Mouse (Mus musculus) urinary bladder, postnatal 14 days (tissue): Measurements from ENCODE around the gene Hist3h2ba.
"Not testable (repeated sequence)": the region's sequence is repeated elsewhere in the genome, so short reads cannot be mapped to it uniquely, and the experiment has no call there.

Experiments
- DNase-seq: peaks from one replicate; pipeline ENCODE4 v3.0.0; 2021; ENCODE audit warnings: low spot score

Hist3h2ba gene

GRCm38 (mm10) chr11:58938322-58939087, 10.2 kb upstream of the Hist3h2ba start, which contains the start of gene Rnf187:
Gene Rnf187 (minus strand): TSS chr11:58938916.
- peak; percentile 91 for DNase-seq

GRCm38 (mm10) chr11:58939088-58939439, 9.7 kb upstream of the Hist3h2ba start:
- no peak for DNase-seq

- no peak for DNase-seq
Measured at GRCm38 (mm10) chr11:58944136-58944535, 4.6 kb upstream of the Hist3h2ba start.

GRCm38 (mm10) chr11:58947306-58947705, 1.4 kb upstream of the Hist3h2ba start:
- DNase-seq = no peak

GRCm38 (mm10) chr11:58947798-58948528, 757 bp upstream of the Hist3h2ba start:
- no peak for DNase-seq

GRCm38 (mm10) chr11:58949480-58950431, 1.0 kb downstream of the Hist3h2ba start:
- DNase-seq = no peak

GRCm38 (mm10) chr11:58951210-58951609, 2.5 kb downstream of the Hist3h2ba start:
- DNase-seq = no peak

- DNase-seq = no peak
Measured at GRCm38 (mm10) chr11:58953351-58954169, 4.8 kb downstream of the Hist3h2ba start.

- not testable (repeated sequence) for DNase-seq
Measured at GRCm38 (mm10) chr11:58954170-58954419, 5.4 kb downstream of the Hist3h2ba start.

- DNase-seq = peak; percentile 83
Measured at GRCm38 (mm10) chr11:58954420-58955142, 5.9 kb downstream of the Hist3h2ba start, which contains the start of the genes Hist3h2a and Trim17. Gene Hist3h2a (plus strand): TSS chr11:58954685. Gene Trim17 (plus strand): TSS chr11:58954685.

- no peak for DNase-seq
Measured at GRCm38 (mm10) chr11:58955143-58955867, 6.6 kb downstream of the Hist3h2ba start.

- DNase-seq = no peak
Measured at GRCm38 (mm10) chr11:58955868-58956257, 7.1 kb downstream of the Hist3h2ba start.

- no peak for DNase-seq
Measured at GRCm38 (mm10) chr11:58957226-58957914, 8.7 kb downstream of the Hist3h2ba start.

GRCm38 (mm10) chr11:58958536-58958935, 9.8 kb downstream of the Hist3h2ba start:
- no peak for DNase-seq

- DNase-seq = no peak
Measured at GRCm38 (mm10) chr11:58959186-58959825, 10.6 kb downstream of the Hist3h2ba start.

GRCm38 (mm10) chr11:58959921-58960465, 11.3 kb downstream of the Hist3h2ba start:
- peak; percentile 78 for DNase-seq

GRCm38 (mm10) chr11:58961364-58962177, 12.9 kb downstream of the Hist3h2ba start:
- DNase-seq = no peak

GRCm38 (mm10) chr11:58963543-58963942, 14.8 kb downstream of the Hist3h2ba start:
- DNase-seq = no peak
